Mouse (Mus musculus): ENCODE results near the gene Kcnj6.

Kcnj6 gene

DNA sequence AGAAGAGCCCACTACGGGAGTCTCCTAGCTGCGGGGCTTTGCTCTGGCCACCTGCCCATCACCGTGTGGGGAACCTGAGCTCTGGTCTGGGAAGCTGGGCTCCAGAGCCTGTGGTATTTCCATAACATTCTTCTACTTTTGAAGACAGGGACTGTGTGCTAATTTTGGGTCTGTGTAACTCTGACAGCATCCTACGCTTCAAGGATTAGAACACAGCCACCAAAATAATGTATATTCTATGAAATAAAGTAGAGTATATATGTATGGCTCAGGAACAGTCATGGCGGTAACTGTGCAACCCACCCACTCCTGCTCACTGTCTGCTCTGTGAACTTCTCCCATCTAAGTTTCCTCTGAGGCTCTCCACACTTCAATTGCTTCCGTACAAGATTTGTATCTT, 229.9 kb downstream of the Kcnj6 start:
- CTCF ChIA-PET = no interaction called here

GRCm38 (mm10) chr16:94765129-94765528, 232.4 kb downstream of the Kcnj6 start:
- CTCF ChIA-PET = no interaction called here

- CTCF ChIA-PET = interaction anchor here (0.6 to 0.7 kb wide), 2 partner anchors 28 to 81 kb away, joined by 4 to 7 read pairs; no protein-coding TSS in a partner anchor
Measured at GRCm38 (mm10) chr16:94760732-94761131, 236.8 kb downstream of the Kcnj6 start.

DNA sequence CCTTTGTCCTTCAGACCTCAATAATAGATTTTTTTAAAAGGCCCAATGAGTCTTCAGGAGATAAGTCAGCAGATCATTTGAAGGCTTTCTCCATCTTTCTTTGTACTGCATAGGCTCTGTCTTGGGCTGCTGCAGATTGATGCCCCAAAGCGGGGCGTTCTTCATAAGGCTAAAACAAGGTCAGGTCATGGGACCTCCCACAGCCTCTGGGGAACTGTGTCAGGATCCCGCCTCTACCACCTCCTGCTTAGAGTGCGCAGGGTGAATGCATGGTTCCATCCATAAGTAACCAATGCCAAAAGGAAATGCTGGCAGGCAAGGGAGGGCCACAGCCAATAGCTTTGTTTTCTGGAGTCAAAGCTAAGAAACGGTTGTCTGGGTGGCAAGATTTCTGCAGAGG, 237.7 kb downstream of the Kcnj6 start:
- CTCF ChIA-PET = no interaction called here

DNA sequence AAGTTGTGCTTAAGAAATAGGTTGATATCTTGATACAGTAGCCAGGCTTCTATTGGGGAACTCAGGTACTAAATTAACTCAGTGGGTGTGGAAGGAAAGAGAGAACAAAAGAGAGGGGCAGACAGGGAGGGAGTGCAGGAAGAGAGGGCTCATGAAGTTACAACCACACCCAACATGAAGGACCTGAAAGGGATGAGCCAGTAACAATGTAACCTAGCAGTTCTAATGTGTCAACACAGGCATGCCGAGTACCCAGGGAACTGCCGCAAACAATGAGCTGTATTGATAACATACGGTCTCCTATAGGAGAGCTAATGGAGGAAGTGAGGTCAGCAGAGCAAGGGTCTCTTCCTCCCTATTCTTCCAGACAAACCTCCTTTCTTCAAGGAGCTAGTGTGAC, 238.9 kb downstream of the Kcnj6 start:
- CTCF ChIA-PET = interaction anchor here (0.6 kb wide), 1 partner anchor 31 kb away, joined by 20 read pairs; no protein-coding TSS in a partner anchor

DNA sequence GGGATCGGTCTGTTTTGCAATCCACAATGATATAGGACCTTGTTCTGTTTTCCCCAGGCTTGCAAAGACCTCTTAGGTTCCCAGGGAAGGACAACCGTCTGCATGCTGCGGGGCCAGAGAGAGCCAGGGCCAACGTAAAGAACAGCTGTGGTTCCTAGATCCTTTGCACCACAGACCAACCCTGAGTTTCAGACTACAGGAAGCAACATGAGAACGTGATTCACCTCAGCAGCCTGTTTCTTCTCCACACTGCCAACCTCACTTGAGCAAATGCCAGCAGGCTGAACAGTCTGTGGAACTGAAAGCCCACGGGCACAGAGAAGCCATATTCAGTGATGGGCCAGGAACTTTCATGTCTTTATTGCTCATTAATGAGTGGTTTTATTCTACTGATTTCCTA, 241.1 kb downstream of the Kcnj6 start:
- CTCF ChIA-PET = no interaction called here

DNA sequence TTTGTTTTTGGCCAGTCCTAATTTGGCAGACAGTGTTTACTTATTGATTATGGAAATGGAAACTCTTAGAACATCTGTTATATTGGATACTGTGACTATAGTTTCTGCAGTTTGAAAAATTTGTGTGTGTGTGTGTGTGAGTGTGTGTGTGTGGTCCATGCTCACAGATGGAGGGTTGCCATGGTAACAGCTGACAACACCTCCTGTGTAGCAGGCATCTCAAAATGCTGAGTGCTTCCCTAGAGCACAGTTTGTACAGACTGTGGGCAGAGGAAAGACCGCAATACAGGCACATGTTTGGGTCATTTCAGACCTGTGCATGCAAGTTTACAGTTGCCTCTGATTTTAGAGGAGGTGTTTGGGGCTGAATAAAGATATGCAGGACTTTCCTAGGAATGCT, 244.0 kb downstream of the Kcnj6 start:
- CTCF ChIA-PET = no interaction called here

DNA sequence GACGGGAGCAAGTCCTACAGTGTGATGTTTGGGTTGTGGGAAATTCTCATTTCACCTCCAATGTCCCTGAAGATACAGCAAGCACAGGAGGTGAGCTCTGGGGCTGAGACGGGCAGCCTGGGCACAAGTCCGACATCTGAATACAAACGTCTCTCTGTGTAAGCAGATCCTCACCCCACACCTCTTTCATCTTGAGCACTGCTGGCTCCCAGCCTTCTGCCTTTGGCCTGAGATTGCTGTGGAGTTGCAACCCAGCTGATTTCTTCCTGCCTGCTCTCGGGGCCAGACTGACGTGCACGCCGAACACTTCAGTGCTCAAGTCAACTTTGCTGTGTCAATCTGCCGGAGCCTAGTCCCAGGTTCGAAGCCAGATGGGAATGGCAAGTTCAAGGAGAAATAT, 244.7 kb downstream of the Kcnj6 start:
- CTCF ChIA-PET = no interaction called here

DNA sequence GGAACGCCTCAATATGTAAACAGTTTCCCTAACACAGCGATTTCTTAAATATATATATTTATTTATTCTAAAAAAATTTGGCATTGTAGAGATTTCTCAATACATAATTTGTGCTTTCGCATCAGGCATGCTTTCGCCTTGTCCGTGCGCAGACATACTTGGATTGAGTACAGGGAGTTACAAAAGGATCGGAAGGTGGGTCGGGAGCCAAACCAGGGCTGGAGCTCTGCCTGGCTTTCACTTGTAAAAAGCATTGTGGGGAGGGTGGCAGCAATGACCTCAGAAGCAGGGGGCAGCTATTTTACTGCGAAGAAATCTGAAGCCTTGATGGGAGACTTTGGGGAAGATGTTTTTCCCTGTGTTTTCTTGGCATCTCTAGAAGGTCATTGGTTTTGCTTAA, 252.5 kb downstream of the Kcnj6 start:
- CTCF ChIA-PET = no interaction called here

- CTCF ChIA-PET = no interaction called here
Measured at GRCm38 (mm10) chr16:94743853-94744501, 253.5 kb downstream of the Kcnj6 start.

- CTCF ChIA-PET = no interaction called here
Measured at GRCm38 (mm10) chr16:94737359-94737687, 260.2 kb downstream of the Kcnj6 start.

- CTCF ChIA-PET = no interaction called here
Measured at GRCm38 (mm10) chr16:94736462-94737358, 260.8 kb downstream of the Kcnj6 start.

DNA sequence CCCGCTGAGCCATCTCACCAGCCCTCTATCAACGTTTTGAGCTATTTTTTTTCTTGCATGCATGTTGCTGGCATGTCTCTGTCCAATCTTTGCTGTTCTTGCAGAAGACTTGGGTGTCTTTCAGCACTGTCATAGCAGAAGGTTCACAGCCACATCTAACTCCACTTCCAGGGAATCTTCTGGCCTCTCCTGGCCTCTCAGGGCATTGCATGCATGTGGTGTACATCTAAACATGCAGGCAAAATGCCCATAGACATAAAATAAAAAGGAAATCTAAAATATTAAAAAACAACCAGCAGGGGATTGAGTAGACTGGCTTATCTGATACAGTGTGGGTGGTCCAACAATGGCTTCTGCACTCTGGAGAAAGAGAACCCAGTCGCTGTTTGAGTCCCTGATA, 262.0 kb downstream of the Kcnj6 start:
- CTCF ChIA-PET = no interaction called here

DNA sequence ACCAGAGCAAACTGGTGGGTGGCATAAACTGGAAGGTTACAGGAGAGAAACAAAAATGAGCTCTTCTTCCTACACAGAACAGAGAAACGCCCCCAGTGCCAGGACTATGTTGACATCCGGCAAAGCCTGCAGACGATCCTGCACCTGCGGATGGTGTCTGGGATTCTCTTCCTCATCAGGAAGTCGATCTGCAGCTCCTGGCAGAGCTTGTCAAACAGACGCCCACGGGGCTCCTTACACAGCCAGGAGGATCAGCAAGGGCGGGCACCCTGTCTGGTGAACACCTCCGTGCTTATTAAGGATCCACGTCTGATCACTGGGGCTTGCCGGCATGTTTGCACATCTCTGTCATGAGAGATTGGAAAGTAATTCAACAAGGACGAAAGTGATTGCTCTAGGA, 266.5 kb downstream of the Kcnj6 start:
- CTCF ChIA-PET = no interaction called here

DNA sequence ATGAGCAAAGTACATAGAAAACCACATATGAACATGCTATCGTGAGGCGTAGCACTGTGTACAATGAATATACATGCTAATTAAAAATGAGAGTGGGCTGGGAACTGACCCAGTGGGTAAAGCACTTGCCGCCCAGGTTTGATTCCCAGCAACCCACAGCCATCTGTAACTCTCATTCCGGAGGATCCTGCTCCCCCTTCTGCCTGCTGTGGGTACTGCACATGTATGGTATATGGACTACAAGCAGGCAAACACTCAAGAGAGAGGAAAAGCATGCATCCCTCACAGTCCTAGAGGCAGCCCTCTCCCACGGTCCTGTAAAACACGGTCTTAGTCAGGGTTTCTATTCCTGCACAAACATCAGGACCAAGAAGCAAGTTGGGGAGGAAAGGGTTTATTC, 268.3 kb downstream of the Kcnj6 start:
- CTCF ChIA-PET = no interaction called here

DNA sequence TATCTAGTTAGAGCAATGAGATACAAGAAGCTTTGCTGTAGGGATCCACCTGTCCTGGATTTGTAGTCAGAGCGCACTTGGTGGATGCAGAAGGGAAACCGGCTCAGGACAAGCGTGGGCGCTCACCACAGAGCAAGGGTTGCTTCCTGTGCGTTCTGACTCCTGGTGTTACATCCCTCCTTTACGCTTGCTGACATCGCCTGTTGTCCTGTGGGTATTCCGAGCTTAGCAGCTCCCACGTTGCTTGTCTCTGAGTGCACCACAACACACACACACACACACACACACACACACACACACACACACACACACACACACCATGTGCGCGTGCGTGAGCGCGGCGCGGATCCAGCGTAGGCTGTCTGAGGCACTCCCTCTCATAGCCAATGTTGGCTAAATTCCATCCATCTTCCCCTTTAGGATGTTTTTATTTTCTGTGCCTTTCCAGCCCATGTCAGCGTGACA, 272.7 kb downstream of the Kcnj6 start:
- CTCF ChIA-PET = interaction anchor here (0.6 kb wide), 1 partner anchor 170 kb away, joined by 4 read pairs; no protein-coding TSS in a partner anchor

DNA sequence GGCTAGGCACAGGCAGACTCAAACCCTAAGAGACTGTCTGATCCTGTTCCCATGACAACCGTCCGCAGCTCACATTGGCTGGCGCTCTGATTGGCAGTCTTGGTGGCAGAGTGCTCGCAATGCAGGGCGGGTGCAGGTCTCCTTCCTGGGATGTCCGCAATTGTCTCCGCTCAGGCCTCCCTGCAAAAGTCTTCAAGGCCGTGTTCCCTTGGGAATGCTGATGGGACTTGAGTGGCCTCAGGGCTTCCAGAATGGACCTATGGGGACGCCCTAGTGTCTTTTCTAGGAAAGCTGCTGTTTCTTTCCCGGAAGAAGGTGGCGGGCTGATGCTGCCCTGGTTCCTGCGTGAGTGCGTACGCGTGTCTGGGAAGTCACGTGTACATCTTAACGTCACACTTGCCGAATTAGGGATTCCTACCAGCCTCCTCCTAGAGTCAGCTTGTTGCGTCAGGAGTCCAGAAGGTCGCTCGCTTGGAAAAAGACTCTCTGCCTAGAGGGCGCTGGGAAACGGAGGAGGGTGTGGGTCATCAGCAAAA, 273.4 kb downstream of the Kcnj6 start:
- CTCF ChIA-PET = interaction anchor here (0.6 kb wide), 1 partner anchor 169 kb away, joined by 4 read pairs; no protein-coding TSS in a partner anchor

DNA sequence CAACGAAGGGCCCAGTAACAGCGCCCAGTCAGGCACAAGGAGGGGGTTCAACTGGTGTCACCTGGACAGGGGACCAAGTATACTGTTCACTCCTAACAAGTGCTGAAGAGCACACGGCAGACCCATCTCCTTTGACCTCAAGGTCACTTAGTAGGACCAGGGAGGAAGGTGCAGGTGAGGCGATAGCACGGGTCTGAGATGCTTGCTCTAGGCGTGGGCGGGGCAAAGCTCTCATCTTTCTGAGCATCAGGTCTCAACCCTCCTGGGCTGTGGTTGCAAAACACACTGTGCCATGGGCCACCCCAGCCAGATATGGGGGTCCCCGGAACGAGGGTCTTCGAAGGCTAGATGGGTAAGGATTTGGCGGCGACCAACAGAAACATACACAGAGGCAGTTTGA, 274.6 kb downstream of the Kcnj6 start:
- CTCF ChIA-PET = no interaction called here

DNA sequence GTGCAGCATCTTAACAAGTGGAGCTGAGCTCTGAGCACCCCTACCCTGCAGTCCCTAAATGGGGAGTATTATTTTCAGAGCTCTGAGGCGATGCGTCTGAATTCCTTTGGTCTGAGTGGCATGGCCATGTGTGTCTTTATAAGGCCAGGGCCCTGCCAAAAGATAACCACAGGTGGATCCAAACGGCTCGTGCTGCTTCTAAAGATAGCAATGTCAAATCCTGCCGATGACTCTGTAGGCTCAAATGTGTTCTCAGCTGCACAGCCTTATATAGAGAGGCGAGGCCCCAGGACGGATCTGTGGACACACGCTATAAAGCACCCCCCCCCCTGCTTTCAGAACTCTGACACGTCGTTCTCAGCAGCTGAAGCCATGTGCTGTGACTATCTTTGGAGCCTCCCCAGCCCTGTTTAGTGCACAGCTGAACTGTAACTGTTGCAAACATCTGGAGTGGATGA, 275.9 kb downstream of the Kcnj6 start:
- CTCF ChIA-PET = interaction anchor here (0.6 kb wide), 1 partner anchor 605 kb away, joined by 4 read pairs; no protein-coding TSS in a partner anchor

DNA sequence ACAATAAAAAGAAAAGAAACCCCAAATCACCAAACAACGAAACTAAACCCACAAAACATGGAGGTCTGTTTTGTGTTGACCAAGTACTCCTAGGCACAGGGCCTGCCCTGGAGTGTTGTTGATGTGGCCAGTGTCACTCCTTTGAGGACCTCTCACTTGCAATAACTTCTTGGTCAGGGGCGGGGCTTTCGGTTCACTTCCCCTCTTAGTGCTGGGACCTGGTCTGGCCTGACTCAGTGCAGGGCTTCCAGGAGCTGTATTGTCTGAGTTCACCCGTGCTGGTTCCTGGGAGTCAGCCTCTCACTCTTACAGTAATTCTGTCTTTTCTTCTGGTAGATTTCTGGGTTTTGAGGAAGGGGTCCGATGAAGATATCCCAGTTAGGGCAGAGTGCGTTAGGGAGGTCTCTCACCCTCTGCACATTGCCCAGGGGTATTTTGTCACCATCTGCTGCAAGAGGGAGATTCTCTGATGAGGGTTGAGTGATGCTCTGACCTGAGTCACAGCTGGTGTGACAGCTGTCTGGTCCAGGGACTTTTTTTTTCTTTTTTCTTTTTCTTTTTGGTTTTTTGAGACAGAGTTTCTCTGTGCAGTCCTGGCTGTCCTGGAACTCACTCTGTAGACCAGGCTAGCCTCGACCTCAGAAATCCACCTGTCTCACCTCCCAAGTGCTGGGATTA, 276.9 kb downstream of the Kcnj6 start:
- CTCF ChIA-PET = no interaction called here

DNA sequence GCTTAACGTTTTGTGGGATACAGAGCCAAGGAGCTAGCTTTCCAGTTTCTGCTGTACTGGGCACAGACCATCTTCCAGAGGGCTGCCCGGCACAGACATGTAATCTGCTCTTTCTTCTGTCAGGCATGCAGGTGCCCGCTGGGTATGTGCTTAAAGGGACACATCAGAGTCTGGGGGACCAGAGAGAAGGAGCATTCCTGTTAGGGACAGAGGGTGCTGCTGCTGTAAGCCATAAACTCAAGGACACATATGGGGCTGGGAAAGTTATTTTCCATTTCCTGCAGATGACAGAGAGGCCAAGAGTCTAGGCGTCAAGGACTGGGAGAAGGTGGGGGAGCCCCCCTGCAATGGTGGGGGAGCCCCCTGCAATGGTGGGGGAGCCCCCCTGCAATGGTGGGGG, 278.0 kb downstream of the Kcnj6 start:
- CTCF ChIA-PET = no interaction called here

DNA sequence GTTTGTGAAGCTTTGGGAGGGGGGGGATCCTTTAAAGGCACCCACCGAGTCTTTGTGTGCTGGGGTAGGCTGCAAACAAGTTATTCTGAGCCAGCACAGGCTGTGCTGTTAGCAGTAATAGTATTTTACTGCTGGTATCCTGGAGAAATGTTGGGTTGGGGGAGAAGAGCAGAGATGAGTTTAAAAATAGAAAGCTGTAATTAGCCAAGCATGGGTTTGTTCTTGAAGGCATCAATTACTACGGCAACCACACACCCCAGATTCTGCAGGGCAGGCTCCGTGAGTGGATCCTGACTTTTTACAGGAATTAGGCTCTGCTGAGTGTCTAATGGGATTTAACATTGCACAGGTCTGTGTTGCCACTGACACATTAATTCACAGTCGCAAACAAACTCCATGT, 278.6 kb downstream of the Kcnj6 start:
- CTCF ChIA-PET = no interaction called here

Measured in spleen, embryonic (tissue).